ENCODE assay signal across 28 mouse cellular contexts in genomic region chr3:52170847-52171246, GRCm38 (mm10).
DNase-seq lines count a peak whose midpoint lies in the region; ATAC-seq lines count a peak whose summit lies in the region.
"Had no signal": no experiment of that assay in that cellular context is flagged by ENCODE, and none has a peak within 500 bp of the region (broad histone marks: within the 10 kb centered on the region; RNA-seq: fewer than 3 reads in every experiment).

No protein-coding gene starts in this region.

- no peaks in the 10 kb centered on the region for H3K36me3 ChIP-seq in heart, embryonic 11.5 days (ENCODE audit: control insufficient read depth, insufficient read depth, low read length)
- H3K36me3 ChIP-seq in midbrain, embryonic 11.5 days (ENCODE audit: control insufficient read depth, insufficient read depth, low read length) = no peaks in the 10 kb centered on the region
- H3K36me3 ChIP-seq in forebrain, embryonic 14.5 days (ENCODE audit: control insufficient read depth, insufficient read depth, low read length) = no peaks in the 10 kb centered on the region
- H3K36me3 ChIP-seq: embryonic facial prominence, embryonic 13.5 days; embryonic facial prominence, embryonic 15.5 days; forebrain, embryonic 10.5 days; forebrain, embryonic 12.5 days; forebrain, embryonic 15.5 days; G1E had no signal

- no peaks in the 10 kb centered on the region; the same call in 1 of the 2 replicates for H3K27me3 ChIP-seq in heart, embryonic 11.5 days (ENCODE audit: control insufficient read depth, insufficient read depth, low read length)
- no peaks in the 10 kb centered on the region for H3K27me3 ChIP-seq in midbrain, embryonic 11.5 days (ENCODE audit: control insufficient read depth, insufficient read depth, low read length)
- no peaks in the 10 kb centered on the region for H3K27me3 ChIP-seq in forebrain, embryonic 14.5 days (replicated peaks; ENCODE audit: control insufficient read depth, insufficient read depth, low read length)
- H3K27me3 ChIP-seq: CH12.LX; embryonic facial prominence, embryonic 15.5 days; forebrain, embryonic 12.5 days; forebrain, embryonic 15.5 days had no signal

- H3K4me3 ChIP-seq in heart, embryonic 11.5 days (ENCODE audit: low read depth, low read length) = no peak overlapping the region
- no peak overlapping the region for H3K4me3 ChIP-seq in midbrain, embryonic 11.5 days (ENCODE audit: low read depth, low read length)
- no peak overlapping the region for H3K4me3 ChIP-seq in forebrain, embryonic 14.5 days (ENCODE audit: low read depth, low read length)
- H3K4me3 ChIP-seq: embryonic facial prominence, embryonic 13.5 days; embryonic facial prominence, embryonic 15.5 days; erythroblast, embryonic 14.5 days; forebrain, embryonic 10.5 days; forebrain, embryonic 12.5 days; forebrain, embryonic 15.5 days had no signal

- no peaks in the 10 kb centered on the region for H3K4me1 ChIP-seq in heart, embryonic 11.5 days (ENCODE audit: control insufficient read depth, insufficient read depth, low read length)
- no peaks in the 10 kb centered on the region for H3K4me1 ChIP-seq in midbrain, embryonic 11.5 days (ENCODE audit: control insufficient read depth, insufficient read depth, low read length)
- H3K4me1 ChIP-seq in forebrain, embryonic 14.5 days (ENCODE audit: control insufficient read depth, insufficient read depth, low read length) = no peaks in the 10 kb centered on the region

- H3K9ac ChIP-seq in heart, embryonic 11.5 days (ENCODE audit: low read depth, low read length) = no peak overlapping the region
- no peak overlapping the region for H3K9ac ChIP-seq in midbrain, embryonic 11.5 days (ENCODE audit: low read length)
- H3K9ac ChIP-seq in forebrain, embryonic 14.5 days (ENCODE audit: low read length) = no peak overlapping the region
- H3K9ac ChIP-seq: embryonic facial prominence, embryonic 13.5 days; embryonic facial prominence, embryonic 15.5 days; forebrain, embryonic 12.5 days; forebrain, embryonic 15.5 days; forebrain, postnatal 0 days had no signal

- H3K9me3 ChIP-seq in heart, embryonic 11.5 days (replicated peaks; ENCODE audit: control insufficient read depth, low read length) = no peaks in the 10 kb centered on the region
- H3K9me3 ChIP-seq in midbrain, embryonic 11.5 days (ENCODE audit: control insufficient read depth, low read length) = no peaks in the 10 kb centered on the region
- no peaks in the 10 kb centered on the region for H3K9me3 ChIP-seq in forebrain, embryonic 14.5 days (replicated peaks; ENCODE audit: control insufficient read depth, low read length)
- H3K9me3 ChIP-seq: embryonic facial prominence, embryonic 13.5 days; embryonic facial prominence, embryonic 15.5 days; forebrain, embryonic 10.5 days; forebrain, embryonic 12.5 days; forebrain, embryonic 15.5 days had no signal

- H3K27ac ChIP-seq in heart, embryonic 11.5 days (ENCODE audit: low read depth, low read length) = no peak overlapping the region
- H3K27ac ChIP-seq in midbrain, embryonic 11.5 days (ENCODE audit: low read depth, low read length) = no peak overlapping the region
- H3K27ac ChIP-seq in forebrain, embryonic 14.5 days (ENCODE audit: low read depth, low read length) = no peak overlapping the region
- H3K27ac ChIP-seq: embryonic facial prominence, embryonic 13.5 days; embryonic facial prominence, embryonic 15.5 days; forebrain, embryonic 10.5 days; forebrain, embryonic 12.5 days; forebrain, embryonic 15.5 days had no signal

- WGBS in heart, embryonic 11.5 days (ENCODE audit: insufficient replicate concordance) = 83% methylated on average over 7 of the region's 7 CpGs
- 91% methylated on average over 7 of the region's 7 CpGs for WGBS in midbrain, embryonic 11.5 days
- WGBS in forebrain, embryonic 14.5 days = 93% methylated on average over 7 of the region's 7 CpGs

- no peak overlapping the region for H3K4me2 ChIP-seq in heart, embryonic 11.5 days
- no peak overlapping the region for H3K4me2 ChIP-seq in midbrain, embryonic 11.5 days
- H3K4me2 ChIP-seq in forebrain, embryonic 14.5 days (ENCODE audit: low read length) = no peak overlapping the region
- H3K4me2 ChIP-seq: embryonic facial prominence, embryonic 13.5 days; embryonic facial prominence, embryonic 15.5 days; forebrain, embryonic 12.5 days; forebrain, embryonic 15.5 days had no signal

- no peak for ATAC-seq in heart, embryonic 11.5 days (replicated peaks; ENCODE audit: insufficient number of reproducible peaks, low FRiP score, low TSS enrichment)
- no peak for ATAC-seq in midbrain, embryonic 11.5 days (ENCODE audit: low FRiP score)
- ATAC-seq in forebrain, embryonic 14.5 days = no peak
- ATAC-seq: forebrain, embryonic 15.5 days; forebrain, postnatal 0 days had no signal

- DNase-seq in heart, adult 11 months = peak; percentile 52
- DNase-seq in T-cell, adult 2 months (ENCODE audit: low spot score) = peak; percentile 7
- DNase-seq in induced T-regulatory cell, adult 2 months (ENCODE audit: low read depth) = peak; percentile 38
- DNase-seq in naive thymus-derived CD4-positive, alpha-beta T cell, adult 2 months (ENCODE audit: low read depth) = peak; percentile 40
- DNase-seq in midbrain, embryonic 11.5 days (ENCODE audit: low spot score, missing footprints) = no peak
- DNase-seq in forebrain, embryonic 14.5 days (ENCODE audit: low spot score) = no peak
- no peak for DNase-seq in right cerebral cortex, postnatal 25 days
- DNase-seq: adrenal gland, adult 2 months; adrenal gland, postnatal 10 days; adrenal gland, postnatal 25 days; B cell, adult 2 months; cerebellum, adult 11 months; cerebellum, adult 18-20 months; cerebellum, adult 8-10 months; cerebellum, adult 9-11 months; cerebellum, postnatal 14 days; cerebellum, postnatal 36 days; embryo, embryonic 11 days; forebrain, postnatal 0 days had no signal

Comparison
In these comparisons a context has a peak if more than half of its experiments do, and no peak if none do; other contexts are left out.
1. DNase-seq: peak in heart, adult 11 months (single experiment), T-cell, adult 2 months (single experiment), induced T-regulatory cell, adult 2 months (single experiment) and naive thymus-derived CD4-positive, alpha-beta T cell, adult 2 months (single experiment); none in midbrain, embryonic 11.5 days (single experiment), forebrain, embryonic 14.5 days (single experiment) and right cerebral cortex, postnatal 25 days (single experiment).